Mouse (Mus musculus) midbrain, embryonic 11.5 days (tissue): ENCODE results near the gene Anpep. TPM values are rescaled to one million over a fixed set of nuclear protein-coding genes. Genes with fewer than 3 reads are reported as not detected.

Experiments used
- ATAC-seq: fragments of 200-750 bp; cut with Nextera tagmentation; 2 replicates; pipeline ENCODE4 v1.8.0; 2017; ENCODE audit warnings: moderate TSS enrichment, moderate library complexity; ENCODE audit not compliant: low FRiP score
- DNase-seq: peaks from one replicate; pipeline ENCODE4 v3.0.0; 2015; ENCODE audit warnings: low spot score; ENCODE audit errors: missing footprints
- H3K27ac ChIP-seq: fragments of 300-500 bp; sonication (generic); 2 replicates; pipeline ENCODE4 v1.5.1; 2014; ENCODE audit warnings: low read depth, low read length
- H3K27me3 ChIP-seq: fragments of 300-500 bp; sonication (generic); 2 replicates; pipeline ENCODE4 v1.6.1; 2014; ENCODE audit warnings: mild to moderate bottlenecking, low read length, moderate library complexity, mixed read lengths; ENCODE audit not compliant: control insufficient read depth, insufficient read depth
- H3K36me3 ChIP-seq: fragments of 300-500 bp; sonication (generic); 2 replicates; pipeline ENCODE4 v1.6.1; 2014; ENCODE audit warnings: mild to moderate bottlenecking, low read length, moderate library complexity, mixed read lengths; ENCODE audit not compliant: control insufficient read depth, insufficient read depth
- H3K4me1 ChIP-seq: fragments of 300-500 bp; sonication (generic); 2 replicates; pipeline ENCODE4 v1.6.1; 2014; ENCODE audit warnings: low read length; ENCODE audit not compliant: control insufficient read depth, insufficient read depth
- H3K4me2 ChIP-seq: fragments of 300-500 bp; sonication (generic); 2 replicates; pipeline ENCODE4 v1.6.1; 2014; ENCODE audit warnings: mild to moderate bottlenecking, moderate library complexity
- H3K4me3 ChIP-seq: fragments of 300-500 bp; sonication (generic); 2 replicates; pipeline ENCODE4 v1.5.1; 2014; ENCODE audit warnings: low read depth, low read length
- H3K9ac ChIP-seq: fragments of 300-500 bp; sonication (generic); 2 replicates; pipeline ENCODE4 v1.6.1; 2014; ENCODE audit warnings: low read length
- H3K9me3 ChIP-seq: fragments of 300-500 bp; sonication (generic); 2 replicates; pipeline ENCODE4 v1.6.1; 2016; ENCODE audit warnings: low read length; ENCODE audit not compliant: control insufficient read depth
- WGBS: fragments of 180-500 bp; shearing (Covaris S2); extraction: QIAGEN DNeasy Blood & Tissue Kit; methylation state at CpG from one replicate; pipeline ENCODE4 v1.1.7; 2014; 5-methylcytosine and 5-hydroxymethylcytosine counted together
- polyA plus RNA-seq: library from polyadenylated mRNA; unstranded; fragments of >200 nt; fragmentation: Nextera tagmentation; extraction: Ambion mirVana; gene quantifications from 2 replicates; pipeline ENCODE4 v1.2.1, GENCODE M21; 2014

Gene Anpep
- polyA plus RNA-seq, 1 experiment from 2014 or later = 5.6 TPM

GRCm38 (mm10) chr7:79847456-79848451 is 13.1 kb downstream of the Anpep start:
- Histone ChIP-seq H3K4me3 (peak overlapping the region; percentile 34), H3K27ac (no peak overlapping the region), H3K4me2 (peak overlapping the region; percentile 61), H3K9ac (peak overlapping the region; percentile 47), H3K36me3 (no peaks in the 10 kb centered on the region), H3K4me1 (peaks cover 7% of the 10 kb centered on the region), H3K9me3 (no peaks in the 10 kb centered on the region), H3K27me3 (0 out of 2 replicates have a peak, but pooled peaks cover 4% of the 10 kb centered on the region)
- 10% methylated on average over 50 of the region's 53 CpGs for WGBS
- ATAC-seq (peak; percentile 75), DNase-seq (peak; percentile 92)

- no peaks in the 10 kb centered on the region for H3K9me3 ChIP-seq
Measured at GRCm38 (mm10) chr7:79846342-79846741, 14.5 kb downstream of the Anpep start.

GRCm38 (mm10) chr7:79844090-79844802 is 16.6 kb downstream of the Anpep start:
- Histone ChIP-seq H3K4me2 (no peak overlapping the region), H3K27ac (no peak overlapping the region), H3K9me3 (no peaks in the 10 kb centered on the region), H3K9ac (no peak overlapping the region), H3K4me1 (peaks cover 7% of the 10 kb centered on the region), H3K36me3 (no peaks in the 10 kb centered on the region), H3K4me3 (no peak overlapping the region), H3K27me3 (0 out of 2 replicates have a peak, but pooled peaks cover 4% of the 10 kb centered on the region)
- ATAC-seq (no peak), DNase-seq (no peak)
- 76% methylated on average over 8 of the region's 8 CpGs for WGBS

More at GRCm38 (mm10) chr7:79846342-79846741, 14.5 kb downstream of the Anpep start:
- H3K9ac ChIP-seq = no peak overlapping the region
- ATAC-seq = no peak
- H3K4me2 ChIP-seq = no peak overlapping the region
- WGBS = 75% methylated on average over 2 of the region's 2 CpGs
- DNase-seq = no peak
- H3K36me3 ChIP-seq = no peaks in the 10 kb centered on the region
- H3K4me1 ChIP-seq = peaks cover 7% of the 10 kb centered on the region
- H3K27me3 ChIP-seq = 0 out of 2 replicates have a peak, but pooled peaks cover 4% of the 10 kb centered on the region
- no peak overlapping the region for H3K27ac ChIP-seq
- H3K4me3 ChIP-seq = no peak overlapping the region

DNA sequence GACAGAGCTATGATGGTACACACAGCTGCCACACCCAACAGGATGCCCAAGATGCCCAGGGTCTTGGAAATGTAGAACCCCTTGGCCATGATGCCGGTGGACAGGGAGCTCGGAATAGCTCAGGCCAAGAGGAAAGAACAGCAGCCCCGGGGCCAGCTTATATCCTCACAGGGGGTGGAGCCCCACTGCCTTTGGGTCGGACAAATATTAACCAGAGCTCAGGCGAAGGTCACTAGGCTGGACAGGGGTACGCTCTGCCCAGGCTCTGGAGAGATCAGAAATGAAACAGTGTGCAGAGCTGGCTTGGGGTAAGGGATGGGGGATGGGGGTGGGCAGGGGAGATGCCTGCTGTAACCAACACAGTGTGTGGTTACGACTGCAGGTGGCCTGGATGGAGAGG is 18.7 kb downstream of the Anpep start:
- no peaks in the 10 kb centered on the region for H3K4me1 ChIP-seq
- no peak overlapping the region for H3K27ac ChIP-seq
- 67% methylated on average over 7 of the region's 7 CpGs for WGBS
- no peak overlapping the region for H3K9ac ChIP-seq
- H3K27me3 ChIP-seq = 0 out of 2 replicates have a peak, but pooled peaks cover 2% of the 10 kb centered on the region
- H3K36me3 ChIP-seq = no peaks in the 10 kb centered on the region
- H3K4me2 ChIP-seq = no peak overlapping the region
- H3K9me3 ChIP-seq = no peaks in the 10 kb centered on the region
- no peak overlapping the region for H3K4me3 ChIP-seq
- no peak for ATAC-seq
- DNase-seq = no peak

GRCm38 (mm10) chr7:79837247-79837646 is 23.6 kb downstream of the Anpep start:
- H3K27ac ChIP-seq = no peak overlapping the region
- no peaks in the 10 kb centered on the region for H3K4me1 ChIP-seq
- ATAC-seq = no peak
- no peaks in the 10 kb centered on the region for H3K27me3 ChIP-seq
- H3K36me3 ChIP-seq = no peaks in the 10 kb centered on the region
- no peak overlapping the region for H3K4me3 ChIP-seq
- WGBS = 75% methylated on average over 2 of the region's 2 CpGs
- H3K9ac ChIP-seq = no peak overlapping the region
- H3K4me2 ChIP-seq = no peak overlapping the region
- no peaks in the 10 kb centered on the region for H3K9me3 ChIP-seq
- DNase-seq = no peak

GRCm38 (mm10) chr7:79835196-79835595 is 25.7 kb downstream of the Anpep start:
- H3K4me1 ChIP-seq = no peaks in the 10 kb centered on the region
- no peak overlapping the region for H3K4me2 ChIP-seq
- no peak overlapping the region for H3K27ac ChIP-seq
- H3K9me3 ChIP-seq = no peaks in the 10 kb centered on the region
- DNase-seq (no peak), ATAC-seq (no peak)
- H3K4me3 ChIP-seq = no peak overlapping the region
- no peak overlapping the region for H3K9ac ChIP-seq
- WGBS = 93% methylated on average over 6 of the region's 6 CpGs
- no peaks in the 10 kb centered on the region for H3K27me3 ChIP-seq
- H3K36me3 ChIP-seq = no peaks in the 10 kb centered on the region

DNA sequence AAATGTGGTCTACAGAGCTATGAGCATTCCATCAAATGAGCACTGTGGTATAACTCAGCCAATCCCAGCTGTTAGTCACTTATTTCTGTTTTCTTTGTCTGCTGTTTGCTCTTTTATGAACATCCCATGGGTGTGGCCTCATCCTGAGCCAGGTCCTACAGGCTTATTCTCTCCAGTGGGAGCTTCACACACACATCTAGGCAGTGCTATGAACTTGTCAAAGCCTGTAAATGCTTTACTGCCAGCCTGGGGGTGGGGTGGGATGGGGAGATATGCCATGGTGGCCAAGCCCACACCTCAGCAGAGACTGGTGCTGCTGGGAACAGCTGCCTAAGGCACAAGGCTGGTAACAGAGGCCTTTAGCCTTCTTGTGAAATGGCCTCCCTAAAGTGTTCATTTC is 27.9 kb downstream of the Anpep start:
- no peaks in the 10 kb centered on the region for H3K27me3 ChIP-seq
- H3K4me2 ChIP-seq = no peak overlapping the region
- H3K9me3 ChIP-seq = no peaks in the 10 kb centered on the region
- no peak overlapping the region for H3K9ac ChIP-seq
- H3K36me3 ChIP-seq = no peaks in the 10 kb centered on the region
- no peaks in the 10 kb centered on the region for H3K4me1 ChIP-seq
- no peak for ATAC-seq
- no peak overlapping the region for H3K4me3 ChIP-seq
- H3K27ac ChIP-seq = no peak overlapping the region
- no peak for DNase-seq

DNA sequence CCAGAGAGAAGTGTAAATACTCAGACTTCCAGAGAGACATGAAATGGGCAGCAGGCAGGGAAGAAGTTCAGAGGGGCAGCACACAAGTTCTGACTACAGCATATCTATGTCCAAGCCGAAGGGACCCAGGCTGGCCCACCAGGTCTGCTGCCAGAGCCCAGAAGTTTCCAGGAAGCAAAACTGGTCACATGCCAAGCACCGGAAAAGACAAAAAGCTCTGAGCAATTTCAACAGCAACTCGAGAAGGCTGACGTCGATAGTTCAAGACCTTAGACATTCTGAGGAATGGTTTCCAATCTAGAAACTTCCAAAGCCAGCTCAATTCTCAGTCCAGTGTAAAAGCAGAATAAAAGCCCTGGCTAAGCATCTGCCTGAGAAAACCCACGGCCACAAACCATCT is 29.3 kb downstream of the Anpep start:
- ATAC-seq (no peak), DNase-seq (no peak)
- Histone ChIP-seq H3K4me2 (no peak overlapping the region), H3K4me3 (no peak overlapping the region), H3K36me3 (no peaks in the 10 kb centered on the region), H3K27ac (no peak overlapping the region), H3K9me3 (no peaks in the 10 kb centered on the region), H3K27me3 (no peaks in the 10 kb centered on the region), H3K9ac (no peak overlapping the region), H3K4me1 (no peaks in the 10 kb centered on the region)
- WGBS = 85% methylated on average over 6 of the region's 6 CpGs

DNA sequence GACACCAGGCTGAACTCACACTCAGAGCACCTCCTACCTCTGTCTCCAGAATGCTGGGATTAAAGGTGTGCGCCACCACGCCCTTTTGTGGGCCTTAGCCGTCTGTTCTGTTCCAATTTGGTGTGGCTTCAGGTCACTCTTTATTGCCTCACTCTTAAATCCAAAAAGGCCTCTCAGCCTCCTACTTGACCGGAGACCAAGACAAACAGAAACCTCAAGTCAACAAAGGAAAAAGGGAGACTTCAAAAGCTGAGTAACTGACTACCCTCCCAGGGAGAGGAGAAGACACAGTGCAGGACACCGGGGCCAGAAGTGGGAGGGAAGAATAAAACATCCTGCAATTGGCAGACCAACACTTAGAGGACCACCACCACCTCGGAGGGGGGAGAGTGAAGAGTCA is 29.7 kb downstream of the Anpep start:
- H3K36me3 ChIP-seq = no peaks in the 10 kb centered on the region
- no peaks in the 10 kb centered on the region for H3K9me3 ChIP-seq
- no peak overlapping the region for H3K9ac ChIP-seq
- 82% methylated on average over 6 of the region's 6 CpGs for WGBS
- no peak for DNase-seq
- no peak for ATAC-seq
- H3K27me3 ChIP-seq = no peaks in the 10 kb centered on the region
- H3K4me3 ChIP-seq = no peak overlapping the region
- H3K4me2 ChIP-seq = no peak overlapping the region
- no peak overlapping the region for H3K27ac ChIP-seq
- H3K4me1 ChIP-seq = no peaks in the 10 kb centered on the region
